Mouse (Mus musculus) thymus, adult 2 months (tissue): ENCODE measurements around the gene P4ha2. TPM values are rescaled to one million over a fixed set of nuclear protein-coding genes. Genes with fewer than 3 reads are reported as not detected.

ENCODE experiments used
- DNase-seq: peaks from one replicate; pipeline ENCODE4 v3.0.0; 2021
- H3K27ac ChIP-seq: fragments of 200-500 bp; 2 replicates; pipeline ENCODE4 v1.5.1; 2012; ENCODE audit warnings: low read length, control low read depth; ENCODE audit not compliant: control insufficient read depth, insufficient read depth
- H3K27me3 ChIP-seq: fragments of 200-500 bp; 2 replicates; pipeline ENCODE4 v1.6.1; 2012; ENCODE audit warnings: mild to moderate bottlenecking, low read length, moderate library complexity, mixed read lengths; ENCODE audit not compliant: control insufficient read depth, insufficient read depth
- H3K36me3 ChIP-seq: fragments of 200-500 bp; 2 replicates; pipeline ENCODE4 v1.6.1; 2012; ENCODE audit warnings: mild to moderate bottlenecking, low read length, moderate library complexity; ENCODE audit not compliant: control insufficient read depth, insufficient read depth
- H3K4me1 ChIP-seq: fragments of 200-500 bp; replicated peaks from 2 replicates; pipeline ENCODE4 v1.6.1; 2012; ENCODE audit warnings: low read length; ENCODE audit not compliant: control insufficient read depth, insufficient read depth
- H3K4me3 ChIP-seq: fragments of 200-500 bp; 2 replicates; pipeline ENCODE4 v1.5.1; 2012; ENCODE audit warnings: mild to moderate bottlenecking, low read length, control low read depth, moderate library complexity; ENCODE audit not compliant: control insufficient read depth, insufficient read depth
- CTCF ChIP-seq: fragments of 200-500 bp; IDR thresholded peaks from 2 replicates; pipeline ENCODE4 v1.5.1; 2012; ENCODE audit warnings: mild to moderate bottlenecking, control low read depth, low read length, moderate library complexity, borderline replicate concordance; ENCODE audit not compliant: control insufficient read depth, poor library complexity, insufficient read depth; ENCODE audit errors: extremely low read depth
- POLR2A ChIP-seq: fragments of 200-500 bp; IDR thresholded peaks from 2 replicates; pipeline ENCODE4 v1.6.1; 2012; ENCODE audit warnings: mild to moderate bottlenecking, low read length, control low read depth, moderate library complexity; ENCODE audit not compliant: control insufficient read depth, poor library complexity, insufficient read depth; ENCODE audit errors: extremely low read depth
- WGBS: fragments of 180-500 bp; shearing (Covaris S2); methylation state at CpG from one replicate; pipeline ENCODE4 v1.1.7; 2018; 5-methylcytosine and 5-hydroxymethylcytosine counted together
- polyA plus RNA-seq: library from polyadenylated mRNA; depleted of rRNA; stranded (reverse); fragments of >200 nt; gene quantifications from 2 replicates; pipeline ENCODE4 v1.2.3, GENCODE M21; 2012

P4ha2 gene
- polyA plus RNA-seq, 1 experiment, result 4.6 TPM

DNA sequence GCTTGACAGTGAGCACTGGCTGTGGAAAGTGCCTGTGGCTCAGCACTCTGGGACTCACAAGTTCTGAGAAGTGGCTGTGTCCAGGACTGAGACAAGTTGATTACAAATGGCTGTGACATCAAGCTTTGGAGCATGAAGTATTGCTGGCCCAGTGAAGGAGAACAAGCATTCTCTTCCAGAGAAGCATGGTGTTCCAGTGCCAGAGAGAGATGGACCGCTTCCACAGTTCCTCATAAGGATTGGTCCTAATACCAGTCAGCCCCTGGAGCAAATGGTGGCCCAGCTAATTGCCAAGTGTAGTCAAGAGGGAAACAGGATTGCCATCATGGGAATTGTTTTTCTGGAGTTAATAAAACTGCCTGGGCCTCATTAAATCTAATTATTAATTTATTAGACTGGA, 23.8 kb upstream of the P4ha2 start:
- Histone ChIP-seq H3K27me3 (no peaks in the 10 kb centered on the region), H3K36me3 (no peaks in the 10 kb centered on the region), H3K4me3 (no peak overlapping the region), H3K4me1 (peaks cover 31% of the 10 kb centered on the region), H3K27ac (no peak overlapping the region)
- no peak for DNase-seq
- 97% methylated on average over 1 of the region's 1 CpGs for WGBS
- TF ChIP-seq POLR2A, result no peak
- no peak for TF ChIP-seq CTCF

- TF ChIP-seq CTCF, result no peak
- TF ChIP-seq POLR2A, result no peak
- no peak overlapping the region for H3K27ac ChIP-seq
- DNase-seq, result peak; percentile 72
- H3K27me3 ChIP-seq, result no peaks in the 10 kb centered on the region
- no peaks in the 10 kb centered on the region for H3K36me3 ChIP-seq
- peaks cover 33% of the 10 kb centered on the region for H3K4me1 ChIP-seq
- WGBS, result 32% methylated on average over 7 of the region's 7 CpGs
- no peak overlapping the region for H3K4me3 ChIP-seq
Observed at GRCm38 (mm10) chr11:54080435-54080834, 19.5 kb upstream of the P4ha2 start.

- TF ChIP-seq CTCF, result no peak
- TF ChIP-seq POLR2A, result no peak
- Histone ChIP-seq H3K4me3 (no peak overlapping the region), H3K27me3 (no peaks in the 10 kb centered on the region), H3K36me3 (no peaks in the 10 kb centered on the region), H3K4me1 (peaks cover 26% of the 10 kb centered on the region), H3K27ac (peak overlapping the region; percentile 64)
- peak; percentile 49 for DNase-seq
- 11% methylated on average over 5 of the region's 5 CpGs for WGBS
Observed at GRCm38 (mm10) chr11:54082725-54083124, 17.2 kb upstream of the P4ha2 start.

DNA sequence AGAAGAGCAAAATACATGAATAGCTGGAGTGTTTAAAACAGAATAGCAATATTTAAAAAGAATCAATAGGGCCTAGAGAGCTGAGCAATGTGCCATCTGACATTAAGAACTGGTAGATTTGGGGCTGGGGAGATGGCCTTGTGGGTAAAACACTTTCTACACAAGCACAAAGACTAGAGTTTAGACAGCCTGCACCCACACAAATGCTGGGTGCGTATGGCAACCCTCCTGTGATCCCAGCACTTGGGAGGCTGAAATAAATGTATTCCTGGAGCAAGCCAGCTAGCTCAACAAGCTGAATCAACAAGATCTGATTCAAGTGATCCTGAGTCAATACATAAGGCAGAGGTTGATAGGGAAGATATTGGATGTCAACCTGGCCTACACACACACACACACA, 14.9 kb upstream of the P4ha2 start:
- TF ChIP-seq POLR2A (no peak), CTCF (no peak)
- H3K4me3 ChIP-seq, result no peak overlapping the region
- no peaks in the 10 kb centered on the region for H3K27me3 ChIP-seq
- no peaks in the 10 kb centered on the region for H3K36me3 ChIP-seq
- no peak for DNase-seq
- H3K4me1 ChIP-seq, result peaks cover 24% of the 10 kb centered on the region
- H3K27ac ChIP-seq, result no peak overlapping the region
- 94% methylated on average over 1 of the region's 1 CpGs for WGBS

DNA sequence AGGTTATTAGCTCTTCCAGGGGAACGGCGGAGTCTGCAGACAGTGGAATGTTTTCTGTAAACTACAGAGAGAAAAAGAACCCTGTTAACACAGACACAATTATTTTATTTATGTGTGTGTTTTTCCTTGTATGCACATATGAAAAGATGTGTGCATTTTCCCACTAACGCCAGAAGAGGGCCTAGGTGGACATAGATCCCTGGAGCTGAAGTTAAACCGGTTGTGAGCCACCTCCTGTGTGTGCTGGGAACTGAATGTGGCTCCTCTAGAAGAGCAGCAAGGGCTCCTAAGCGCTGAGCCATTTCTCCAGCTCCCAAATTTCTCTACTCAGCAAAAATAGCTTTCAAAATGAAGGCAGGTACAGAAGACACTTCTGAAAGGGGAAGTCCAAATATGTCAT, 14.1 kb upstream of the P4ha2 start:
- WGBS, result 83% methylated on average over 5 of the region's 5 CpGs
- Histone ChIP-seq H3K27me3 (no peaks in the 10 kb centered on the region), H3K4me3 (no peak overlapping the region)

DNA sequence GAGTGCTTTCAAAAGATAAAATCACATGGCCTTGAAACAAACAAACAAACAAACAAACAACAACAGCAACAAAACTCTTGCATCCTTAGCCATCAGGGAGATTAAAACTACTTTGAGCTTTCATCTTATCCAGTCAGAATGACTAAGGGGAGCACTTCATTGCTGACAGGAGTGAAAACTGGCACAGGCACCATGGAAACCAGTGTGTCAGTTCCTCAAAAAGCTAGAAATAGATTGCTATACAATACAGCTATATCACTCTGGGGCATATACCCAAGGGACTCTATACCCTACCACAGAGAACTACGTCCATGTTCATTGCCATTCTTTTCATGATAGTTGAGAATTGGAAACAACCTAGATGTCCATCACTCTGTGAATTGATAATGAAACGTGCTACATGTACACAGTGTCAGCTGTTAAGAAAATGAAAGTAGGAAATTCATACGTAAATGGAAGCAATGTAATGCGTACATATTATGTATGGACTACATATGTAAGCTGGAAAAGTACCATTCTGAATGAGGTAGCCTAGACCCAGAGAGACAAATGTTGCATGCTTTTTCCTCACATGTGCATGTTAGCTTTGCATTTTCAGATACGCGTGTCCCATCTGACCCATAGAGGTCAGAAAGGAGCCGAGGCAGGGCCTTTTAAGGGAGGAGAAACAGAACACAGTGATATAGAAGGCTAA, 11.5 kb upstream of the P4ha2 start:
- TF ChIP-seq CTCF (no peak), POLR2A (no peak)
- H3K36me3 ChIP-seq, result no peaks in the 10 kb centered on the region
- no peak for DNase-seq
- no peak overlapping the region for H3K27ac ChIP-seq
- peaks cover 20% of the 10 kb centered on the region for H3K4me1 ChIP-seq
- 51% methylated on average over 7 of the region's 7 CpGs for WGBS
- H3K27me3 ChIP-seq, result no peaks in the 10 kb centered on the region
- no peak overlapping the region for H3K4me3 ChIP-seq

More for the DNA sequence above, 14.1 kb upstream of the P4ha2 start:
- Histone ChIP-seq H3K36me3 (no peaks in the 10 kb centered on the region), H3K4me1 (peaks cover 21% of the 10 kb centered on the region), H3K27ac (no peak overlapping the region)
- no peak for TF ChIP-seq CTCF
- no peak for TF ChIP-seq POLR2A
- no peak for DNase-seq

- H3K27ac ChIP-seq, result no peak overlapping the region
- DNase-seq, result peak; percentile 87
- TF ChIP-seq POLR2A (no peak), CTCF (no peak)
- H3K4me1 ChIP-seq, result peaks cover 17% of the 10 kb centered on the region
- H3K36me3 ChIP-seq, result no peaks in the 10 kb centered on the region
- H3K4me3 ChIP-seq, result no peak overlapping the region
- no peaks in the 10 kb centered on the region for H3K27me3 ChIP-seq
- WGBS, result 58% methylated on average over 5 of the region's 5 CpGs
Observed at GRCm38 (mm10) chr11:54088947-54089317, 11.0 kb upstream of the P4ha2 start.
